ENCODE assay signal across 25 mouse cellular contexts in the genomic region with DNA sequence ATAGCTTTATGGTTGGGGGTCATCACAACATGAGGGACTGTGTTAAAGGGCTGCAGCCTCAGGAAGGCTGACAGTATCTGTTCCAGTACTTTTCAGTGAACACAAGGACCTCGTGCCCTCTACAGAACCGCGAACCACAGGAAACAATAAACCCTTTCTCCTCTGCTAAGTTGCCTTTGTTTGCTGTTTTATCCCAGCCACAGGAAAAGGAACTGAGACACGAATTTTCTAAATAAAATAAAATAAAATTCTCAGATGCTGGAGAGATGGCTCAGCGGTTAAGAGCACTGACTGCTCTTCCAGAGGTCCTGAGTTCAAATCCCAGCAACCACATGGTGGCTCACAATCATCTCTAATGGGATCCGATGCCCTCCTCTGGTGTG. TPM values are rescaled to one million over a fixed set of nuclear protein-coding genes. Genes with fewer than 3 reads are reported as not detected.
DNase-seq lines count a peak whose midpoint lies in the region; ATAC-seq lines count a peak whose summit lies in the region.
"Had no signal": no experiment of that assay in that cellular context is flagged by ENCODE, and none has a peak within 500 bp of the region (broad histone marks: within the 10 kb centered on the region; RNA-seq: fewer than 3 reads in every experiment).

No protein-coding gene starts in this region.

- peak overlapping the region; percentile 33 for H3K4me2 ChIP-seq in heart, embryonic 11.5 days
- no peak overlapping the region for H3K4me2 ChIP-seq in hindbrain, embryonic 15.5 days
- no peak overlapping the region for H3K4me2 ChIP-seq in hindbrain, embryonic 11.5 days (replicated peaks; ENCODE audit: low read depth, low read length)
- H3K4me2 ChIP-seq: forebrain, embryonic 13.5 days; kidney, embryonic 15.5 days; limb, embryonic 15.5 days; midbrain, embryonic 11.5 days; neural tube, embryonic 13.5 days had no signal

- no peak for ATAC-seq in heart, embryonic 11.5 days (replicated peaks; ENCODE audit: insufficient number of reproducible peaks, low FRiP score, low TSS enrichment)
- ATAC-seq in hindbrain, embryonic 15.5 days (ENCODE audit: low FRiP score, low read depth), result no peak
- ATAC-seq in hindbrain, embryonic 11.5 days (ENCODE audit: low FRiP score), result no peak
- ATAC-seq in frontal cortex, adult (ENCODE audit: low TSS enrichment), result no peak
- ATAC-seq: forebrain, embryonic 13.5 days; inflammation-experienced regulatory T-cells, adult 6 months had no signal

- peak overlapping the region; percentile 64 for H3K27ac ChIP-seq in heart, embryonic 11.5 days (ENCODE audit: low read depth, low read length)
- 0 out of 2 replicates have a peak overlapping the region, but pooled peaks have one; percentile 10 for H3K27ac ChIP-seq in hindbrain, embryonic 15.5 days (replicated peaks)
- no peak overlapping the region for H3K27ac ChIP-seq in hindbrain, embryonic 11.5 days (ENCODE audit: low read depth, low read length)
- H3K27ac ChIP-seq: forebrain, embryonic 13.5 days; kidney, embryonic 15.5 days; limb, embryonic 15.5 days; macrophage had no signal

- DNase-seq in heart, adult 18-20 months, result no peak
- DNase-seq in hindbrain, embryonic 11.5 days (ENCODE audit: low spot score), result no peak
- peak; percentile 58 for DNase-seq in 3T3-L1 (ENCODE audit: low read depth, low spot score)
- peak; percentile 78 for DNase-seq in Muller cell, postnatal 12 days (ENCODE audit: inconsistent ontology term)
- DNase-seq in urinary bladder, postnatal 36 days (ENCODE audit: low spot score in 2 of 2), result no peak
- DNase-seq: adrenal gland, adult 2 months; cerebellum, postnatal 10 days; layer of hippocampus, postnatal 36 days; right cerebral cortex, postnatal 14 days had no signal

- 0 out of 2 replicates have a peak overlapping the region, but pooled peaks have one; percentile 16 for H3K9ac ChIP-seq in heart, embryonic 11.5 days (ENCODE audit: low read depth, low read length)
- no peak overlapping the region for H3K9ac ChIP-seq in hindbrain, embryonic 15.5 days
- no peak overlapping the region for H3K9ac ChIP-seq in hindbrain, embryonic 11.5 days (ENCODE audit: low read depth, low read length)
- H3K9ac ChIP-seq: forebrain, embryonic 13.5 days; kidney, embryonic 15.5 days; limb, embryonic 15.5 days; neural tube, embryonic 13.5 days had no signal

- no peaks in the 10 kb centered on the region for H3K9me3 ChIP-seq in heart, embryonic 11.5 days (replicated peaks; ENCODE audit: control insufficient read depth, low read length)
- no peaks in the 10 kb centered on the region for H3K9me3 ChIP-seq in hindbrain, embryonic 15.5 days
- no peaks in the 10 kb centered on the region for H3K9me3 ChIP-seq in hindbrain, embryonic 11.5 days (ENCODE audit: control insufficient read depth, low read length)
- H3K9me3 ChIP-seq: forebrain, embryonic 13.5 days; G1E; kidney, embryonic 15.5 days; limb, embryonic 15.5 days; neural tube, embryonic 13.5 days had no signal

- 41% methylated on average over 6 of the region's 6 CpGs for whole genome bisulfite sequencing in heart, embryonic 11.5 days (ENCODE audit: insufficient replicate concordance)
- WGBS in hindbrain, embryonic 15.5 days, result 32% methylated on average over 6 of the region's 6 CpGs
- WGBS in hindbrain, embryonic 11.5 days, result 46% methylated on average over 6 of the region's 6 CpGs

- no peaks in the 10 kb centered on the region for H3K27me3 ChIP-seq in heart, embryonic 11.5 days (ENCODE audit: control insufficient read depth, insufficient read depth, low read length)
- no peaks in the 10 kb centered on the region for H3K27me3 ChIP-seq in hindbrain, embryonic 15.5 days
- no peaks in the 10 kb centered on the region for H3K27me3 ChIP-seq in hindbrain, embryonic 11.5 days (ENCODE audit: control insufficient read depth, insufficient read depth, low read length)
- H3K27me3 ChIP-seq: kidney, embryonic 15.5 days; limb, embryonic 15.5 days; neural tube, embryonic 13.5 days had no signal

- no peaks in the 10 kb centered on the region for H3K36me3 ChIP-seq in heart, embryonic 11.5 days (ENCODE audit: control insufficient read depth, insufficient read depth, low read length)
- no peaks in the 10 kb centered on the region for H3K36me3 ChIP-seq in hindbrain, embryonic 15.5 days
- no peaks in the 10 kb centered on the region for H3K36me3 ChIP-seq in hindbrain, embryonic 11.5 days (ENCODE audit: control insufficient read depth, insufficient read depth, low read length)
- H3K36me3 ChIP-seq: G1E; kidney, embryonic 15.5 days; limb, embryonic 15.5 days; neural tube, embryonic 13.5 days had no signal

- 0 out of 2 replicates have a peak overlapping the region, but pooled peaks have one; percentile 3 for H3K4me3 ChIP-seq in heart, embryonic 11.5 days (ENCODE audit: low read depth, low read length)
- H3K4me3 ChIP-seq in hindbrain, embryonic 15.5 days, result no peak overlapping the region
- no peak overlapping the region for H3K4me3 ChIP-seq in hindbrain, embryonic 11.5 days (ENCODE audit: low read depth, low read length)
- H3K4me3 ChIP-seq: forebrain, embryonic 13.5 days; kidney, embryonic 15.5 days; limb, embryonic 15.5 days; neural tube, embryonic 13.5 days had no signal

- peaks cover 41% of the 10 kb centered on the region for H3K4me1 ChIP-seq in heart, embryonic 11.5 days (ENCODE audit: control insufficient read depth, insufficient read depth, low read length)
- peaks cover 35% of the 10 kb centered on the region for H3K4me1 ChIP-seq in hindbrain, embryonic 15.5 days (replicated peaks)
- H3K4me1 ChIP-seq in hindbrain, embryonic 11.5 days (replicated peaks; ENCODE audit: control insufficient read depth, insufficient read depth, low read length), result peaks cover 3% of the 10 kb centered on the region; the same call in 1 of the 2 replicates

RNA-seq across cellular contexts. Expression of a gene that starts 30.9 kb away (rescaled TPM):
- polyA plus RNA-seq in heart, embryonic 11.5 days (2014; fragmentation: Nextera tagmentation; extraction: Ambion mirVana), result 167 and 169 TPM in 2 replicates
- total RNA-seq in heart, adult 18-20 months (2021), result 10 to 100 TPM; 31.8 to 41.4 TPM
- 22.5 and 25.3 TPM in 2 replicates for polyA plus RNA-seq in hindbrain, embryonic 15.5 days (2015; fragmentation: Nextera tagmentation; extraction: Ambion mirVana)
- polyA plus RNA-seq in hindbrain, embryonic 11.5 days (2014; fragmentation: Nextera tagmentation; extraction: Ambion mirVana), result 93.2 and 95.2 TPM in 2 replicates

RNA-seq across cellular contexts. Expression of a gene that starts 45.3 kb away (rescaled TPM):
- polyA plus RNA-seq in heart, embryonic 11.5 days (2014; fragmentation: Nextera tagmentation; extraction: Ambion mirVana), result 1,237 and 1,376 TPM in 2 replicates
- 10 to 100 TPM; 63.6 to 78.8 TPM for total RNA-seq in heart, adult 18-20 months (2021)
- 14,750 and 15,534 TPM in 2 replicates for polyA plus RNA-seq in hindbrain, embryonic 15.5 days (2015; fragmentation: Nextera tagmentation; extraction: Ambion mirVana)
- 8,897 and 9,833 TPM in 2 replicates for polyA plus RNA-seq in hindbrain, embryonic 11.5 days (2014; fragmentation: Nextera tagmentation; extraction: Ambion mirVana)

RNA-seq across cellular contexts. Expression of a gene that starts 45.4 kb away (rescaled TPM):
- polyA plus RNA-seq in heart, embryonic 11.5 days (2014; fragmentation: Nextera tagmentation; extraction: Ambion mirVana), result not detected in 2 replicates
- not detected for total RNA-seq in heart, adult 18-20 months (2021)
- polyA plus RNA-seq in hindbrain, embryonic 15.5 days (2015; fragmentation: Nextera tagmentation; extraction: Ambion mirVana), result not detected in 2 replicates
- not detected in 2 replicates for polyA plus RNA-seq in hindbrain, embryonic 11.5 days (2014; fragmentation: Nextera tagmentation; extraction: Ambion mirVana)
- total RNA-seq: G1E; granulocyte monocyte progenitor cell, adult 5-6 weeks; layer of hippocampus, adult 18-20 months; layer of hippocampus, postnatal 36 days; left cerebral cortex, postnatal 25 days had no signal
- polyA plus RNA-seq: forebrain, embryonic 13.5 days; G1E; inflammation-experienced regulatory T-cells, adult 6 months; kidney, embryonic 15.5 days; limb, embryonic 15.5 days; midbrain, embryonic 11.5 days; neural tube, embryonic 13.5 days; stomach, embryonic 16.5 days had no signal

RNA-seq across cellular contexts. Expression of a gene that starts 56.2 kb away (rescaled TPM):
- 0.09 and 0.59 TPM in 2 replicates for polyA plus RNA-seq in heart, embryonic 11.5 days (2014; fragmentation: Nextera tagmentation; extraction: Ambion mirVana)
- total RNA-seq in heart, adult 18-20 months (2021), result under 1 TPM in 1 of 2 experiments, not detected in 1; 0.15 TPM
- polyA plus RNA-seq in hindbrain, embryonic 15.5 days (2015; fragmentation: Nextera tagmentation; extraction: Ambion mirVana), result 57.5 and 89.3 TPM in 2 replicates
- polyA plus RNA-seq in hindbrain, embryonic 11.5 days (2014; fragmentation: Nextera tagmentation; extraction: Ambion mirVana), result 17.2 and 20.9 TPM in 2 replicates
- total RNA-seq: G1E; granulocyte monocyte progenitor cell, adult 5-6 weeks; monocyte, adult 5-6 weeks had no signal
- polyA plus RNA-seq: G1E; inflammation-experienced regulatory T-cells, adult 6 months had no signal

Comparison
In these comparisons a context has a peak if more than half of its experiments do, and no peak if none do; other contexts are left out.
1. DNase-seq: peak in 3T3-L1 (single experiment) and Muller cell, postnatal 12 days (single experiment); none in heart, adult 18-20 months (0 of 2), hindbrain, embryonic 11.5 days (single experiment) and urinary bladder, postnatal 36 days (0 of 2).